Mouse (Mus musculus): Measurements from ENCODE around the gene Gnai2. TPM values are rescaled to one million over a fixed set of nuclear protein-coding genes. Genes with fewer than 3 reads are reported as not detected.

Gnai2 gene
- polyA plus RNA-seq, 1 experiment from 2014 or later: 334 TPM

- H3K27me3 ChIP-seq (replicated peaks): no peaks in the 10 kb centered on the region
- H3K4me2 ChIP-seq (replicated peaks): no peak overlapping the region
- 0 out of 2 replicates have a peak, but pooled peaks have one; percentile 39 for ATAC-seq
- H3K4me3 ChIP-seq (replicated peaks): no peak overlapping the region
- no peak overlapping the region for H3K9ac ChIP-seq
- H3K4me1 ChIP-seq (replicated peaks): peaks cover 45% of the 10 kb centered on the region
- no peaks in the 10 kb centered on the region for H3K9me3 ChIP-seq
- no peak overlapping the region for H3K27ac ChIP-seq
- H3K36me3 ChIP-seq: no peaks in the 10 kb centered on the region
- WGBS: 11% methylated on average over 10 of the region's 10 CpGs
Measured at GRCm38 (mm10) chr9:107602068-107602648, 33.0 kb downstream of the Gnai2 start.

- no peaks in the 10 kb centered on the region for H3K9me3 ChIP-seq
- peaks cover 37% of the 10 kb centered on the region for H3K4me1 ChIP-seq (replicated peaks)
- no peak overlapping the region for H3K9ac ChIP-seq
- H3K27ac ChIP-seq: no peak overlapping the region
- H3K4me3 ChIP-seq (replicated peaks): no peak overlapping the region
- ATAC-seq: no peak
- WGBS: 84% methylated on average over 11 of the region's 11 CpGs
- H3K4me2 ChIP-seq (replicated peaks): no peak overlapping the region
- H3K36me3 ChIP-seq: 0 out of 2 replicates have a peak, but pooled peaks cover 3% of the 10 kb centered on the region
- H3K27me3 ChIP-seq (replicated peaks): no peaks in the 10 kb centered on the region
Measured at GRCm38 (mm10) chr9:107601275-107601674, 33.9 kb downstream of the Gnai2 start.

DNA sequence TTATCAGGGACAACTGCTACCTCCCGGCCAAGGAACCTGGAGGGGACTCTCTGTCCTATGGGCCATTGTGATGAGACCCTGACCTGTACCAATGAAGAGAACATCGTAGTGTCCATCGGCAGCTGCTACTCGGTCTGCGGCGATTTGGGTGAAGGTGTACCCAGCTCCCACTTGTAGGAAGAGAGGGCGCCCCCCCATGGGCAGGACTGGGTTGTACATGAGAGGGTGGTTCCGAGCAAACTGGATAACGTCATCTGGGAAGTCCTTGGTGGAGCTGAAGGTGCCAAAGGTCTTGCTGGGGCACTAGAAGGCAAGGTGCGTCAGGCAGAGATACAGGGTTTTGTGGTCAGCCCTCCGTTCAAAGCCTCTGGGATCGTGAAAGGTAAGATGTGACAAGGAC, 34.4 kb downstream of the Gnai2 start:
- no peak overlapping the region for H3K4me3 ChIP-seq (replicated peaks)
- ATAC-seq: no peak
- H3K4me2 ChIP-seq (replicated peaks): no peak overlapping the region
- 0 out of 2 replicates have a peak, but pooled peaks cover 3% of the 10 kb centered on the region for H3K36me3 ChIP-seq
- 77% methylated on average over 12 of the region's 12 CpGs for WGBS
- H3K9ac ChIP-seq: no peak overlapping the region
- peaks cover 32% of the 10 kb centered on the region for H3K4me1 ChIP-seq (replicated peaks)
- no peaks in the 10 kb centered on the region for H3K27me3 ChIP-seq (replicated peaks)
- H3K9me3 ChIP-seq: no peaks in the 10 kb centered on the region
- no peak overlapping the region for H3K27ac ChIP-seq

GRCm38 (mm10) chr9:107599842-107600241, 35.3 kb downstream of the Gnai2 start:
- peaks cover 27% of the 10 kb centered on the region; the same call in 1 of the 2 replicates for H3K4me1 ChIP-seq (replicated peaks)
- WGBS: 67% methylated on average over 14 of the region's 14 CpGs
- ATAC-seq: no peak
- H3K4me3 ChIP-seq (replicated peaks): no peak overlapping the region
- no peak overlapping the region for H3K27ac ChIP-seq
- H3K36me3 ChIP-seq: 0 out of 2 replicates have a peak, but pooled peaks cover 3% of the 10 kb centered on the region
- H3K9ac ChIP-seq: no peak overlapping the region
- H3K4me2 ChIP-seq (replicated peaks): no peak overlapping the region
- no peaks in the 10 kb centered on the region for H3K9me3 ChIP-seq
- no peaks in the 10 kb centered on the region for H3K27me3 ChIP-seq (replicated peaks)

DNA sequence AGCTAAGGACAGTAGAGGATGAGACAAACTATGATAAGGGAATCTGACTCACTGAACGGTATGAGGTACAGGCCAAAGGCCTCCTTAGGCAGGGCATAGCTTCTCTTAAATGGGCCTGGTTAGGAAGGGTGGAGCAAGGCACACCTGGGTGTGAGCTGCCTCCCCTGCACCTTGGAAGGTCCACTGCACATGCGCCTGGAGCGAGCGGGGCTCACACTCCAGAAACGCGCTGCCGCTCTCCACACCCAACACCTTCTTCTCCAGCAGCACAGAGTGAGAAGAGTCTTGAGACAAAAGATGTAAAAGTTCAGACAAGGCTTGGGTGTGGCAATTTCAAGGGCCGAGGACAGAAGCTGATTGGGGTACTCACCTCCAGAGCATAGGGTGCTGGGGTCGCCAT, 35.7 kb downstream of the Gnai2 start:
- Histone ChIP-seq H3K4me1 (replicated peaks) (peaks cover 25% of the 10 kb centered on the region; the same call in 1 of the 2 replicates), H3K27me3 (replicated peaks) (no peaks in the 10 kb centered on the region), H3K27ac (no peak overlapping the region), H3K4me2 (replicated peaks) (no peak overlapping the region), H3K9me3 (no peaks in the 10 kb centered on the region), H3K4me3 (replicated peaks) (no peak overlapping the region), H3K9ac (no peak overlapping the region), H3K36me3 (0 out of 2 replicates have a peak, but pooled peaks cover 3% of the 10 kb centered on the region)
- no peak for ATAC-seq
- WGBS: 79% methylated on average over 9 of the region's 9 CpGs

DNA sequence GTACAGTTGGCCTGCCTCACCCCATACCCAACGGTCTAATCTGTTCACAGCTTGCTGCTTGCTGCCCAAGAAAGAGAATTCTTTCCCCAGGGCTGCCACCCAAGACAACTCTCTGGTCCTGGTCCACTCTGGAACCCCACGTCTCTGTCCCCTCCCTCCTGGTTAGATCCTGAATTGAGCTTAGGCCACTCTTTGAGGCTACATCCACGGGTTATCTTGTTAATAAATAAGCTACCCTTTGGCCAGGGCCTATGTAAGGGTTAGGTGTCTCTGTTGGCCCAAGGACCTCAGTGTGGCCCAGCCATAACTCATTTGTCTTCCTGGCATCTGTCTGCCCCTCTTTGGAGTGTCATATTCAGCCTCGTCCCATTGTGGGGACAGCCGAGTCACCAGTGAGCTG, 36.8 kb downstream of the Gnai2 start:
- Histone ChIP-seq H3K9me3 (no peaks in the 10 kb centered on the region), H3K4me2 (replicated peaks) (no peak overlapping the region), H3K4me1 (replicated peaks) (peaks cover 17% of the 10 kb centered on the region; the same call in 1 of the 2 replicates), H3K27ac (no peak overlapping the region), H3K27me3 (replicated peaks) (no peaks in the 10 kb centered on the region), H3K9ac (no peak overlapping the region), H3K36me3 (0 out of 2 replicates have a peak, but pooled peaks cover 10% of the 10 kb centered on the region), H3K4me3 (replicated peaks) (no peak overlapping the region)
- ATAC-seq: no peak
- 70% methylated on average over 5 of the region's 5 CpGs for WGBS

DNA sequence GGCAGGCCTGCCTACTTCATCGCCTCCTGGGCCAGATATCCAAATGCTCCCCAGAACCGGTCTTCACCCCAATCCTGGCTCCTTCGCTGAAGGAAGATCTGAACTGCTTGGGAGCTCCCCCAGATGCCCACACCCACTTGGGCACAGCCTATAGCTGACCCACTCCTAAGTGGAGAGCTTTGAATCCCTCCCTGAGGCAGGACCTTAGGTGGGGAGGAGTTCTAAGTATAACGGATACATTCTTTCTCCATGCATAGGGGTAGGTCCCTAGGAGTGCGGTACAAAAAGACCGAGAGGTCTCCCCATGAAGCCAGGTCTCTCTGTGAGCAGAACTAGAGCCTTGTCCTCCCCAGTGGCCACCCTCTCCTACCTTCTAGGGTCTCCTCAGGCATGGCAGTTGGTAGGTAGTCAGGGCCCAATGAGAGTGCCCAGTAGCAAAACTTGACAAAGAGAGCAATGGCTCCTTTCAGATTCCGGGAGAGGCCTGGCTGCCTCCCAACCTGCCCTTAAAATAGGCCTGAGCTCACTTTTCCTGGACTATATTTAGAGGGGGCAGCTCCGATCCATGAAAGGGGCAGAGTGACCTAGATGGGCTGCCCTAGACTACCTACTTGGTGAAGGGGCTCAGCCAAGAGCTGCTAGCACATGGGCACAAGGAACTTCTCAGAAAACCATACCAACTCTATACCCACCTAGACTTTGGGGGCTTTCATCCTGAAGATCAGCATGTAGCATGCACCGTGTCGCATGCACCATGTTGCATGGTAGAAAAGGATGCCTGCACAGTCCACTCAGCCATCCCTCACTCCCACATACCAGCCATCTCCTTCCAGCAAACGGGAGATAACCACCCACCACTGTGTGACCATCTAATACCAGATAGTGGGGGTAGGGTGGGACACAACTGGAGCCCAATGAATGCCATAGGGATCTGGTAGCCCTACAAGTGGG, 38.3 kb downstream of the Gnai2 start:
- 89% methylated on average over 11 of the region's 11 CpGs for WGBS

GRCm38 (mm10) chr9:107594281-107595062, 40.7 kb downstream of the Gnai2 start:
- H3K4me1 ChIP-seq (replicated peaks): peaks cover 19% of the 10 kb centered on the region
- peaks cover 44% of the 10 kb centered on the region for H3K36me3 ChIP-seq
- H3K9me3 ChIP-seq: no peaks in the 10 kb centered on the region
- no peak overlapping the region for H3K27ac ChIP-seq
- 78% methylated on average over 8 of the region's 8 CpGs for WGBS
- ATAC-seq: no peak
- no peak overlapping the region for H3K4me3 ChIP-seq (replicated peaks)
- H3K4me2 ChIP-seq (replicated peaks): no peak overlapping the region
- H3K9ac ChIP-seq: no peak overlapping the region
- no peaks in the 10 kb centered on the region for H3K27me3 ChIP-seq (replicated peaks)

More for the DNA sequence above, 38.3 kb downstream of the Gnai2 start:
- no peak overlapping the region for H3K27ac ChIP-seq
- no peaks in the 10 kb centered on the region for H3K27me3 ChIP-seq (replicated peaks)
- no peak for ATAC-seq
- no peak overlapping the region for H3K9ac ChIP-seq
- H3K4me3 ChIP-seq (replicated peaks): no peak overlapping the region
- H3K4me2 ChIP-seq (replicated peaks): no peak overlapping the region
- peaks cover 15% of the 10 kb centered on the region; the same call in 1 of the 2 replicates for H3K4me1 ChIP-seq (replicated peaks)
- H3K9me3 ChIP-seq: no peaks in the 10 kb centered on the region
- peaks cover 24% of the 10 kb centered on the region for H3K36me3 ChIP-seq

- H3K9ac ChIP-seq: no peak overlapping the region
- no peaks in the 10 kb centered on the region for H3K9me3 ChIP-seq
- 80% methylated on average over 11 of the region's 11 CpGs for WGBS
- no peak overlapping the region for H3K27ac ChIP-seq
- no peaks in the 10 kb centered on the region for H3K27me3 ChIP-seq (replicated peaks)
- peaks cover 22% of the 10 kb centered on the region for H3K4me1 ChIP-seq (replicated peaks)
- no peak for ATAC-seq
- no peak overlapping the region for H3K4me2 ChIP-seq (replicated peaks)
- H3K4me3 ChIP-seq (replicated peaks): no peak overlapping the region
- peaks cover 44% of the 10 kb centered on the region for H3K36me3 ChIP-seq
Measured at GRCm38 (mm10) chr9:107593101-107593976, 41.8 kb downstream of the Gnai2 start.

DNA sequence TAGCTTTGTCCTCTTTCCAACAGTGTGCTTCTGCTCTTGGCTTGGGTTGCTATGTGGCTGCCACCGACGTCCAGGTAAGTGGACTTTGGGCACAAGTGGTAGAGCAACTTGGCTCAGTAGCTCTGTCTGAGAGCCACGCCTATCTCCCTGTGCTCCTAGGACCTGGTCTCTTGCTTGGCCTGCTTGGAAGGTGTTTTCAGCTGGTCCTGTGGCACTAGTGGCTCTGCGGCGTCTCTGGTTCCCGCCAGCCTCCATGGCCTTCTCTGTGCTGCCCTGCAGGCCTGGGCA, 44.5 kb downstream of the Gnai2 start:
- ATAC-seq: no peak
- Histone ChIP-seq H3K9ac (no peak overlapping the region), H3K36me3 (peaks cover 41% of the 10 kb centered on the region), H3K4me1 (replicated peaks) (peaks cover 28% of the 10 kb centered on the region), H3K4me2 (replicated peaks) (peak overlapping the region; percentile 73), H3K4me3 (replicated peaks) (peak overlapping the region; percentile 2; the same call in 1 of the 2 replicates), H3K27ac (peak overlapping the region; percentile 72), H3K27me3 (replicated peaks) (no peaks in the 10 kb centered on the region), H3K9me3 (no peaks in the 10 kb centered on the region)
- WGBS: 83% methylated on average over 6 of the region's 6 CpGs

DNA sequence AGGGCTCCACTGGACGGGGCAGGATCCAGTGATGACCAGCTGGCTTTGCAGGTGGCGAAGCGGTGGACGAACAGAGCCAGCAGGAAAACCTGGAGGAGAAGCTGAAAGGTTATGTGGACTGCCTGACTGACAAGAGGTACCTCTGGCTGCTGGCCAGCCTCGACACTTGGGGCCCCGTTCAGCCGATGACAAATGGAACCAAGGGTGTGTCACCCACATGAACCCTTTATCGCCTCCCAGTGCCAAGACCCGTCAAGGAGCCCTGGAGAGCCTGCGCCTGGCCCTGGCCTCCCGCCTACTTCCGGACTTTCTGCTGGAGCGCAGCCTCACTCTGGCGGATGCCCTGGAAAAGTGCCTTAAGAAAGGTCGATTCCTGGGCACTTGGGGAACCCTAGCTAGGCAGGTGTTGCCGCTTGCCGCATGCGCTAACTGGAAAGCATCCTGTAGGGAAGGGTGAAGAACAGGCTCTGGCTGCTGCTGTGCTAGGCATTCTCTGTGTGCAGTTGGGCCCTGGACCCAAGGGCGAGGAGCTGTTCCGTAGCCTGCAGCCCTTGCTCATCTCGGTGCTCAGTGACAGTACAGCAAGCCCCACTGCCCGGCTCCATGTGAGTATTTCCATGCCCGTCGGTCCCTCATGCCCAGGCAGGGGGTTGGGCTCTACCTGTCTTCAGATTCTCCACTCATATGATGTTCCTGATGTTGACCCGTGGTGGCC, 45.0 kb downstream of the Gnai2 start:
- peak overlapping the region; percentile 17; the same call in 1 of the 2 replicates for H3K9ac ChIP-seq
- peaks cover 28% of the 10 kb centered on the region for H3K4me1 ChIP-seq (replicated peaks)
- peak; percentile 6; the same call in 1 of the 2 replicates for ATAC-seq
- peak overlapping the region; percentile 73 for H3K4me2 ChIP-seq (replicated peaks)
- H3K27me3 ChIP-seq (replicated peaks): no peaks in the 10 kb centered on the region
- peak overlapping the region; percentile 72 for H3K27ac ChIP-seq
- peak overlapping the region; percentile 2; the same call in 1 of the 2 replicates for H3K4me3 ChIP-seq (replicated peaks)
- peaks cover 41% of the 10 kb centered on the region for H3K36me3 ChIP-seq
- no peaks in the 10 kb centered on the region for H3K9me3 ChIP-seq
- WGBS: 78% methylated on average over 25 of the region's 25 CpGs
